Comparison of ENCODE assay signal across 8 mouse cellular contexts in genomic region chr10:121033826-121034568, GRCm38 (mm10). TPM values are rescaled to one million over a fixed set of nuclear protein-coding genes. Genes with fewer than 3 reads are reported as not detected.
DNase-seq lines count a peak whose midpoint lies in the region; ATAC-seq and TF ChIP-seq lines count a peak whose summit lies in the region.

Wif1 (plus strand) TSS chr10:121033960.

- no peaks in the 10 kb centered on the region for H3K36me3 ChIP-seq in G1E (replicated peaks)
- no peaks in the 10 kb centered on the region for H3K36me3 ChIP-seq in forebrain, embryonic 14.5 days (ENCODE audit: control insufficient read depth, insufficient read depth, low read length)
- H3K36me3 ChIP-seq in lung, postnatal 0 days (ENCODE audit: insufficient read depth, low read length) = no peaks in the 10 kb centered on the region

- H3K9me3 ChIP-seq in G1E (replicated peaks) = no peaks in the 10 kb centered on the region
- H3K9me3 ChIP-seq in forebrain, embryonic 14.5 days (replicated peaks; ENCODE audit: control insufficient read depth, low read length) = no peaks in the 10 kb centered on the region
- H3K9me3 ChIP-seq in lung, postnatal 0 days (ENCODE audit: low read length) = no peaks in the 10 kb centered on the region

- intact Hi-C loops in heart, postnatal 25 days (cut with DNase I) = loop anchor here (1.0 to 5.0 kb wide), 3 partner anchors 57 to 223 kb away; partner anchors contain the start of gene Lemd3

- no peak within 1 kb of the TSS for H3K27ac ChIP-seq in forebrain, embryonic 14.5 days (ENCODE audit: low read depth, low read length)
- H3K27ac ChIP-seq in layer of hippocampus, adult 2 months = no peak within 1 kb of the TSS
- H3K27ac ChIP-seq in lung, postnatal 0 days (ENCODE audit: low read length) = no peak within 1 kb of the TSS

- peak; percentile 59; the same call in 1 of the 2 replicates for ATAC-seq in G1E (ENCODE audit: extremely low read depth, insufficient number of reproducible peaks, low FRiP score, poor library complexity, severe bottlenecking)
- ATAC-seq in forebrain, embryonic 14.5 days = peak; percentile 95
- peak; percentile 92 for ATAC-seq in lung, postnatal 0 days

- peak; percentile 38 for DNase-seq in G1E (ENCODE audit: low spot score)
- peak; percentile 54 for DNase-seq in cerebellum, adult 11 months
- DNase-seq in forebrain, embryonic 14.5 days (ENCODE audit: low spot score) = peak; percentile 83
- peak; percentile 12 for DNase-seq in heart, postnatal 25 days (ENCODE audit: low spot score)
- DNase-seq in layer of hippocampus, adult 2 months (ENCODE audit: low spot score in 2 of 2) = peak; percentile 19 to 64
- DNase-seq in lung, postnatal 0 days (ENCODE audit: low spot score) = peak; percentile 76
- peak; percentile 38 for DNase-seq in ovary, postnatal 10 days (ENCODE audit: low spot score)
- peak; percentile 83 for DNase-seq in thymus, postnatal 14 days

- WGBS in forebrain, embryonic 14.5 days = under 1% methylated on average over 49 of the region's 49 CpGs
- 2% methylated on average over 48 of the region's 49 CpGs for WGBS in lung, postnatal 0 days

- peak within 1 kb of the TSS; percentile 67 for H3K4me2 ChIP-seq in forebrain, embryonic 14.5 days (ENCODE audit: low read length)
- peak within 1 kb of the TSS; percentile 84 for H3K4me2 ChIP-seq in lung, postnatal 0 days (replicated peaks; ENCODE audit: low read depth, low read length)

- H3K27me3 ChIP-seq in G1E (ENCODE audit: insufficient read depth, low read length) = peaks cover 12% of the 10 kb centered on the region
- peaks cover 10% of the 10 kb centered on the region; the same call in 1 of the 2 replicates for H3K27me3 ChIP-seq in forebrain, embryonic 14.5 days (replicated peaks; ENCODE audit: control insufficient read depth, insufficient read depth, low read length)
- H3K27me3 ChIP-seq in lung, postnatal 0 days (replicated peaks; ENCODE audit: insufficient read depth, low read length) = no peaks in the 10 kb centered on the region; the same call in 1 of the 2 replicates

- H3K4me3 ChIP-seq in G1E (ENCODE audit: low read depth, low read length) = peak within 1 kb of the TSS; percentile 67
- peak within 1 kb of the TSS; percentile 46 for H3K4me3 ChIP-seq in forebrain, embryonic 14.5 days (ENCODE audit: low read depth, low read length)
- peak within 1 kb of the TSS; percentile 51 for H3K4me3 ChIP-seq in layer of hippocampus, adult 2 months
- peak within 1 kb of the TSS; percentile 52 for H3K4me3 ChIP-seq in lung, postnatal 0 days (ENCODE audit: low read depth, low read length)

- peaks cover 13% of the 10 kb centered on the region for H3K4me1 ChIP-seq in G1E (ENCODE audit: insufficient read depth, low read depth, low read length)
- H3K4me1 ChIP-seq in forebrain, embryonic 14.5 days (ENCODE audit: control insufficient read depth, insufficient read depth, low read length) = 0 out of 2 replicates have a peak, but pooled peaks cover 3% of the 10 kb centered on the region
- H3K4me1 ChIP-seq in lung, postnatal 0 days (ENCODE audit: insufficient read depth, low read depth, low read length) = peaks cover 5% of the 10 kb centered on the region; the same call in 1 of the 2 replicates

- TF ChIP-seq EP300 in lung, postnatal 0 days (IDR thresholded peaks at IDR 0.05) = no peak

- peak within 1 kb of the TSS; percentile 42 for H3K9ac ChIP-seq in forebrain, embryonic 14.5 days (ENCODE audit: low read length)
- peak within 1 kb of the TSS; percentile 23; the same call in 1 of the 2 replicates for H3K9ac ChIP-seq in lung, postnatal 0 days (replicated peaks; ENCODE audit: low read depth)

- TF ChIP-seq CTCF in G1E (IDR thresholded peaks at IDR 0.05; ENCODE audit: low read depth, low read length) = peak; percentile 74; the same call in 1 of the 2 replicates
- peak; percentile 82 for TF ChIP-seq CTCF in layer of hippocampus, adult 2 months (conservative IDR thresholded peaks at IDR 0.05)
- peak; percentile 89 for TF ChIP-seq CTCF in lung, postnatal 0 days (IDR thresholded peaks at IDR 0.05)

RNA-seq across cellular contexts. Expression of gene Wif1, which starts in this region (rescaled TPM):
- total RNA-seq in G1E (2014; fragmentation: Nextera tagmentation) = not detected in 2 replicates
- total RNA-seq in G1E (2017) = 0.12 TPM in 1 of 2 replicates, not detected in the other
- polyA plus RNA-seq in G1E (2012) = not detected in 2 replicates
- 5.0 and 5.8 TPM in 2 replicates for polyA plus RNA-seq in forebrain, embryonic 14.5 days (2014; fragmentation: Nextera tagmentation; extraction: Ambion mirVana)
- total RNA-seq in heart, postnatal 25 days (2021) = 1 to 10 TPM; 2.7 to 2.9 TPM
- 1 to 10 TPM in 1 of 2 experiments, under 1 TPM in 1; 0.82 to 1.0 TPM for total RNA-seq in layer of hippocampus, adult 2 months (2021)
- 9.0 and 10.2 TPM in 2 replicates for polyA plus RNA-seq in lung, postnatal 0 days (2015; fragmentation: Nextera tagmentation; extraction: Ambion mirVana)

Comparison
In these comparisons a context has a peak if more than half of its experiments do, and no peak if none do; other contexts are left out.
1. Peak in DNase-seq, ATAC-seq and H3K4me3 ChIP-seq in G1E; RNA of the gene not detected or under 1 TPM.
2. DNase-seq: peak in every context shown above with its lines; median percentile 83 in forebrain, embryonic 14.5 days; 83 in thymus, postnatal 14 days; 76 in lung, postnatal 0 days; 54 in cerebellum, adult 11 months; 42 in layer of hippocampus, adult 2 months; 38 in G1E; 38 in ovary, postnatal 10 days; 12 in heart, postnatal 25 days.